Mouse (Mus musculus) kidney, postnatal 4 days (tissue): ENCODE measurements around the gene Usp12.

Experiments used
- DNase-seq, 2 experiments: peaks; one replicate each; pipeline ENCODE4 v3.0.0; 2021; ENCODE audit warnings: mixed read lengths in 2 of 2

The Usp12 gene

DNA sequence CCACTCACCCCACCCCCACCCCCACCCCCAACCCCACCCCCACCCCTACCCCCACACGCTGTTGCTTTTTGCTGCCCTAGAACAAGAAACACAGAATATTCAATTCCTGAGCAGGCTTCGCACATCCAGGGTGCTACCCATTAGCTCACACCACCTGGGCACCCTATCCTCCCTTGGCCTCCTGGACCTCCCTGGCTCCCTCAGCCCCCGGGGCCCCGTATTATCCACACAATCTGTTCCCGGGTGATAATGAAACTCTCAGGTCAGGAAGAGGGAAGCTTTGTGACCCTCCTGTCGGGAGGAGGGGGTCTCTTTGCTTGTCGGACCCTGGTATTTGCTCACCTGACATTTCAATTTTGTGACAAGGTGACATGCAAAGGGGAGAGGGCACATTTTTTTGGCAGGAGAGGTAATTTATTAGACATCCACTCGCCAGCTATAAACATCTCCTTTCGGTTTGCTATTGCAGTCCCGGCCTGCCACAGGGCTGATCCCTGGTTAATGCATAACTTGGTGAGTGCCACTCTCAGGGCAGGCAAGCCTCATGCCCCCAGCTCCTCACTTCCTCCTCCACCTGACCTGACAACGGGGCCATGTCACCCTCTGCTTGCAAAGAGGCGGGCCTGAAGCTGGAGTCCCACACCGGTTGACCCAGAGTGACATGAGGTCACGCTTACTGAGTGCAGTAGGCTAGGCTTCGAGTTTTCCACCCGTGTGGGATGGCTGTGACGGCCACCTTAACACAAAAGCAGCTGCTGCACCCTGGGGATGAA, 107.1 kb downstream of the Usp12 start:
- peak; percentile 69 to 84 for DNase-seq

DNA sequence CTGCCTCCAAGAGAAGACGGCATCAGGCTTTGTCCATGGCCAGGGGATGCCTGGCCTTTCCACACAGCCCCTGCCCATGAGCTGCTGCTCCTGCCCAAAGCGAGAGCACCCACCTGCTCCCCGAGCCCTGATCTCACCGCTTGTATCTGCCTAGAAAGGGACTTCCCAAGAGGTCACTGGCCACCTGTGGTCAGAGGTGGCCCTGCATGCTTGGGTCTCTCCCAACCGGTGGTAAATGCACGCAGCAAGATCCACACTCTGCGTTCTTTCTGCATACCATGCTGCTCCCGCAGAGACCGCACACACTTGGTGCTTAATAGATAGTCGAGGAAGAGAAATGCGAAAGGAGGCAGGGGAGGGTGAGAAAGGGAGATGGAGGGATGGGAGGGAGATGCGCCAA, 107.9 kb downstream of the Usp12 start:
- no peak for DNase-seq
